Mouse (Mus musculus): ENCODE data around the gene Krtap4-9. TPM values are rescaled to one million over a fixed set of nuclear protein-coding genes. Genes with fewer than 3 reads are reported as not detected.
"Not testable (repeated sequence)": the region's sequence is repeated elsewhere in the genome, so short reads cannot be mapped to it uniquely, and the experiment has no call there.

Gene Krtap4-9
- not detected in 2 replicates for polyA plus RNA-seq (2016; fragmentation: Nextera tagmentation; extraction: Ambion mirVana)

DNA sequence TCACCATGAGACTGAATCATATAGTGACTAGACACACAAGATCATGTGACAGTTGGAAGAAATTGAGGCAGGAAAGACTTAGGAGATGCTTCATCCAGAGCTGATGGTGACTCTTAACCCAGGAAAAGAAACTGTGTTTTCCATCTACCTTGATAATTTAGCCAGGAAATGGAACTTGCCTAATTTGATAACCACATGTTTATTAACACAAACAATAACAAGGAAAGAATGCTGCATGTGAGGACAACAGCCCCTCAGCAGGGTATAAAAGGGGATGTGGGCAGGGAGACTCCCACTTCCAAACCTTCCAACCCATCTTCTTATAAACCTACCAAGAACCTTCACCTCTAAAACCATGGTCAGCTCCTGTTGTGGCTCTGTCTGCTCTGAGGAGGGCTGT lies at the start of gene Krtap4-9:
TSS of gene Krtap4-9 (plus strand) at position 301 of the 400 bp plus-strand sequence.
- H3K9me3 ChIP-seq, H3K4me1 ChIP-seq: not testable (repeated sequence)

GRCm38 (mm10) chr11:99743985-99744384 lies 41.0 kb upstream of the Krtap4-9 start:
- Histone ChIP-seq H3K27ac (no peak overlapping the region), H3K27me3 (ENCODE audit: poor library complexity, severe bottlenecking) (no peaks in the 10 kb centered on the region), H3K4me1 (no peaks in the 10 kb centered on the region), H3K36me3 (replicated peaks) (no peaks in the 10 kb centered on the region), H3K9me3 (no peaks in the 10 kb centered on the region), H3K4me3 (no peak overlapping the region)
- WGBS, result 89% methylated on average over 3 of the region's 3 CpGs
- no peak for DNase-seq (ENCODE audit: extremely low spot score, low spot score)

More for the DNA sequence above, at the start of gene Krtap4-9:
- H3K27me3 ChIP-seq (ENCODE audit: poor library complexity, severe bottlenecking); H3K4me3 ChIP-seq; H3K36me3 ChIP-seq (replicated peaks); DNase-seq (ENCODE audit: extremely low spot score, low spot score); H3K27ac ChIP-seq: not testable (repeated sequence)

- Histone ChIP-seq H3K27me3 (ENCODE audit: poor library complexity, severe bottlenecking) (no peaks in the 10 kb centered on the region), H3K36me3 (replicated peaks) (no peaks in the 10 kb centered on the region), H3K4me3 (no peak overlapping the region), H3K27ac (no peak overlapping the region), H3K4me1 (no peaks in the 10 kb centered on the region), H3K9me3 (no peaks in the 10 kb centered on the region)
- DNase-seq (ENCODE audit: extremely low spot score, low spot score), result no peak
- 94% methylated on average over 1 of the region's 1 CpGs for WGBS
These were observed 26.1 kb upstream of the Krtap4-9 start for GRCm38 (mm10) chr11:99758877-99759276.

DNA sequence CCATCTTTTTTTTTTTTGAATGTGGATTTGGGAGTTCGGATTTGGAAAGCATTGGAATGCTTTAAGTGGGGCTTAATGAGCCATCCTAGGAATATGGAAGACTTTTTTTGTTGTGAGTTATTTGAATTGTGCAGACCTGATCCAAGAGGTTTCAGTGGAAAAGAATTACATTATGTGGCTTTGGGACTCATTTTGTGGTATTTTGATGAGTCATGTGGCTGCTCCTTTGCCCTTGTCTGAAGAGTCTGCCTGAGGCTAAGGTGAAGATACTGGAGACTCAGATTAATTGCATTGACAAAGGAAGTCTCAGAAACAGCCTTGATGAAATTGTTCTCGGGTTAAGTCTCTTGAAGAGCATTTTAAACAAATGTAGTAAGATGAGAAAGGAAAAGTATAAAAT lies 16.6 kb upstream of the Krtap4-9 start:
- H3K4me3 ChIP-seq, result no peak overlapping the region
- DNase-seq (ENCODE audit: extremely low spot score, low spot score), result no peak
- 86% methylated on average over 2 of the region's 2 CpGs for WGBS

GRCm38 (mm10) chr11:99772813-99773212 lies 12.2 kb upstream of the Krtap4-9 start, which contains the start of gene Gm11595:
Gene Gm11595, minus strand, starts transcription at chr11:99772913.
- not testable (repeated sequence) for H3K9me3 ChIP-seq; H3K4me3 ChIP-seq; H3K27me3 ChIP-seq (ENCODE audit: poor library complexity, severe bottlenecking); DNase-seq (ENCODE audit: extremely low spot score, low spot score); H3K36me3 ChIP-seq (replicated peaks); H3K4me1 ChIP-seq
- H3K27ac ChIP-seq, result 0 out of 2 replicates have a peak within 1 kb of the TSS, but pooled peaks have one; percentile 11

More for the DNA sequence above, 16.6 kb upstream of the Krtap4-9 start:
- H3K27ac ChIP-seq, result no peak overlapping the region
- H3K4me1 ChIP-seq, result no peaks in the 10 kb centered on the region
- no peaks in the 10 kb centered on the region for H3K9me3 ChIP-seq
- no peaks in the 10 kb centered on the region for H3K36me3 ChIP-seq (replicated peaks)
- no peaks in the 10 kb centered on the region for H3K27me3 ChIP-seq (ENCODE audit: poor library complexity, severe bottlenecking)

- H3K9me3 ChIP-seq, result no peaks in the 10 kb centered on the region
- DNase-seq (ENCODE audit: extremely low spot score, low spot score), result no peak
- H3K4me3 ChIP-seq, result no peak overlapping the region
- no peaks in the 10 kb centered on the region for H3K36me3 ChIP-seq (replicated peaks)
- no peaks in the 10 kb centered on the region for H3K27me3 ChIP-seq (ENCODE audit: poor library complexity, severe bottlenecking)
- 42% methylated on average over 7 of the region's 7 CpGs for WGBS
- H3K27ac ChIP-seq, result no peak overlapping the region
- peaks cover 8% of the 10 kb centered on the region for H3K4me1 ChIP-seq
These were observed 6.6 kb upstream of the Krtap4-9 start for GRCm38 (mm10) chr11:99778401-99778800.

GRCm38 (mm10) chr11:99780604-99781003 lies 4.4 kb upstream of the Krtap4-9 start, which contains the start of gene Krtap4-8:
Gene Krtap4-8, minus strand, starts transcription at chr11:99780704.
- no peaks in the 10 kb centered on the region for H3K36me3 ChIP-seq (replicated peaks)
- WGBS, result 95% methylated on average over 2 of the region's 2 CpGs
- H3K4me3 ChIP-seq, result no peak within 1 kb of the TSS
- peaks cover 8% of the 10 kb centered on the region for H3K4me1 ChIP-seq
- H3K9me3 ChIP-seq, result no peaks in the 10 kb centered on the region
- H3K27me3 ChIP-seq (ENCODE audit: poor library complexity, severe bottlenecking), result no peaks in the 10 kb centered on the region
- DNase-seq (ENCODE audit: extremely low spot score, low spot score), result no peak
- H3K27ac ChIP-seq, result no peak within 1 kb of the TSS

DNA sequence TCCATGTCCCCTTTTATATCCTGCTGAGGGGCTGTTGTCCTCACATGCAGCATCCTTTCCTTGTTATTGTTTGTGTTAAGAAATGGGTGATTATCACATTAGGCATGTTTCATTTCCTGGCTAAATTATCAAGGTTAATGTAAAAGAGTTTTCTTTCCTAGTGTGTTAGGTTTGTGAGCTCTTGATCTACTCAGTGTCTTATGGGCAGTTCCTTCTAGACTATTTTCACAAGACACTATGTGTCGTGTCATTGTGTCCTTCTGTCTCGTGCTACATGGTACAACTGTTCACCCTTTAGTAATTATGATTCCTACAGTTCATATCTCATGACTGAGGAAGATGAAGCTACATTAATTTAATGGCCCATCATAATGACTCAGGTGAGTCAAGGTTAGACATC lies 8.4 kb downstream of the Krtap4-9 start, which contains the start of gene Gm11596:
TSS of gene Gm11596 (minus strand) at position 101 of the 400 bp plus-strand sequence.
- no peaks in the 10 kb centered on the region for H3K27me3 ChIP-seq (ENCODE audit: poor library complexity, severe bottlenecking)
- H3K9me3 ChIP-seq, result no peaks in the 10 kb centered on the region
- 92% methylated on average over 2 of the region's 2 CpGs for WGBS
- H3K4me3 ChIP-seq, result no peak within 1 kb of the TSS
- no peak for DNase-seq (ENCODE audit: extremely low spot score, low spot score)
- H3K4me1 ChIP-seq, result no peaks in the 10 kb centered on the region
- H3K27ac ChIP-seq, result no peak within 1 kb of the TSS
- no peaks in the 10 kb centered on the region for H3K36me3 ChIP-seq (replicated peaks)

DNA sequence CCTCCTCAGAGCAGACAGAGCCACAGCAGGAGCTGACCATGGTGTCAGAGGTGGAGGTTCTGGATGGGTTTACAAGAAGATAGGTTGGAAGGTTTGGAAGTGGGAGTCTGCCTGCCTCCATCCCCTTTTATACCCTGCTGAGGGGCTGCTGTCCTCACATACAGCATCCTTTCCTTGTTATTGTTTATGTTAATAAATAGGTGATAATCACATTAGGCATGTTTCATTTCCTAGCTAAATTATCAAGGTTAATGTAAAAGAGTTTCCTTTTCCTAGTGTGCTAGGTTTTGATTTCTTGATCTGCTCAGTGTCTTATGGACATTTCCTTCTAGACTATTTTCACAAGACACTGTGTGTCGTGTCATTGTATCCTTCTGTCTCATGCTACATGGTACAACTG lies 13.8 kb downstream of the Krtap4-9 start, which contains the start of gene Gm11569:
TSS of gene Gm11569 (minus strand) at position 101 of the 400 bp plus-strand sequence.
- not testable (repeated sequence) for H3K4me1 ChIP-seq; H3K27me3 ChIP-seq (ENCODE audit: poor library complexity, severe bottlenecking); H3K4me3 ChIP-seq; H3K9me3 ChIP-seq; H3K36me3 ChIP-seq (replicated peaks); DNase-seq (ENCODE audit: extremely low spot score, low spot score); H3K27ac ChIP-seq
- no CpG with 5 or more reads among the region's 1 CpGs for WGBS

DNA sequence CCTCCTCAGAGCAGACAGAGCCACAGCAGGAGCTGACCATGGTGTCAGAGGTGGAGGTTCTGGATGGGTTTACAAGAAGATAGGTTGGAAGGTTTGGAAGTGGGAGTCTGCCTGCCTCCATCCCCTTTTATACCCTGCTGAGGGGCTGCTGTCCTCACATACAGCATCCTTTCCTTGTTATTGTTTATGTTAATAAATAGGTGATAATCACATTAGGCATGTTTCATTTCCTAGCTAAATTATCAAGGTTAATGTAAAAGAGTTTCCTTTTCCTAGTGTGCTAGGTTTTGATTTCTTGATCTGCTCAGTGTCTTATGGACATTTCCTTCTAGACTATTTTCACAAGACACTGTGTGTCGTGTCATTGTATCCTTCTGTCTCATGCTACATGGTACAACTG lies 19.3 kb downstream of the Krtap4-9 start, which contains the start of gene Gm11554:
TSS of gene Gm11554 (minus strand) at position 101 of the 400 bp plus-strand sequence.
- H3K27me3 ChIP-seq (ENCODE audit: poor library complexity, severe bottlenecking); H3K27ac ChIP-seq; H3K36me3 ChIP-seq (replicated peaks); DNase-seq (ENCODE audit: extremely low spot score, low spot score); H3K9me3 ChIP-seq; H3K4me1 ChIP-seq; H3K4me3 ChIP-seq: not testable (repeated sequence)
- no CpG with 5 or more reads among the region's 1 CpGs for WGBS

- H3K36me3 ChIP-seq (replicated peaks); DNase-seq (ENCODE audit: extremely low spot score, low spot score); H3K4me3 ChIP-seq; H3K27me3 ChIP-seq (ENCODE audit: poor library complexity, severe bottlenecking); H3K9me3 ChIP-seq; H3K27ac ChIP-seq; H3K4me1 ChIP-seq: not testable (repeated sequence)
These were observed 24.8 kb downstream of the Krtap4-9 start, which contains the start of gene Krtap4-13 for GRCm38 (mm10) chr11:99809792-99810191. Gene Krtap4-13, minus strand, starts transcription at chr11:99809892.

- DNase-seq (ENCODE audit: extremely low spot score, low spot score); H3K9me3 ChIP-seq; H3K4me1 ChIP-seq; H3K36me3 ChIP-seq (replicated peaks); H3K4me3 ChIP-seq; H3K27me3 ChIP-seq (ENCODE audit: poor library complexity, severe bottlenecking): not testable (repeated sequence)
- H3K27ac ChIP-seq, result peak within 1 kb of the TSS; percentile 61; the same call in 1 of the 2 replicates
- WGBS, result 87% methylated on average over 2 of the region's 2 CpGs
These were observed 30.6 kb downstream of the Krtap4-9 start, which contains the start of gene Gm11564 for GRCm38 (mm10) chr11:99815566-99815965. Gene Gm11564, minus strand, starts transcription at chr11:99815666.
